Mouse (Mus musculus) intestine, embryonic 14.5 days (tissue): ENCODE measurements around the gene Pola2. TPM values are rescaled to one million over a fixed set of nuclear protein-coding genes. Genes with fewer than 3 reads are reported as not detected.

Source experiments
- ATAC-seq: fragments of 200-750 bp; cut with Nextera tagmentation; replicated peaks from 2 replicates; pipeline ENCODE4 v1.8.0; 2017; ENCODE audit warnings: low read depth, moderate number of reproducible peaks, moderate TSS enrichment, moderate library complexity; ENCODE audit not compliant: low FRiP score, low TSS enrichment
- DNase-seq: peaks from one replicate; pipeline ENCODE4 v3.0.0-alpha.2; 2018; ENCODE audit warnings: low spot score
- H3K27ac ChIP-seq: fragments of 300-500 bp; sonication (generic); 2 replicates; pipeline ENCODE4 v1.5.1; 2014; ENCODE audit warnings: low read depth, mild to moderate bottlenecking, control low read depth
- H3K27me3 ChIP-seq: fragments of 300-500 bp; sonication (generic); replicated peaks from 2 replicates; pipeline ENCODE4 v1.6.1; 2014; ENCODE audit warnings: low read length, control low read depth; ENCODE audit not compliant: control insufficient read depth, insufficient read depth
- H3K36me3 ChIP-seq: fragments of 300-500 bp; sonication (generic); 2 replicates; pipeline ENCODE4 v1.6.1; 2014; ENCODE audit warnings: low read length, control low read depth; ENCODE audit not compliant: control insufficient read depth, insufficient read depth
- H3K4me1 ChIP-seq: fragments of 300-500 bp; sonication (generic); replicated peaks from 2 replicates; pipeline ENCODE4 v1.6.1; 2014; ENCODE audit warnings: low read length, control low read depth, mixed read lengths; ENCODE audit not compliant: control insufficient read depth, insufficient read depth
- H3K4me2 ChIP-seq: fragments of 300-500 bp; sonication (generic); 2 replicates; pipeline ENCODE4 v1.6.1; 2014; ENCODE audit warnings: low read length
- H3K4me3 ChIP-seq: fragments of 300-500 bp; sonication (generic); 2 replicates; pipeline ENCODE4 v1.5.1; 2014; ENCODE audit warnings: low read depth, low read length, control low read depth, mixed read lengths
- H3K9ac ChIP-seq: fragments of 300-500 bp; sonication (generic); 2 replicates; pipeline ENCODE4 v1.6.1; 2014; ENCODE audit warnings: mild to moderate bottlenecking, low read length
- H3K9me3 ChIP-seq: fragments of 300-500 bp; sonication (generic); 2 replicates; pipeline ENCODE4 v1.6.1; 2016; ENCODE audit warnings: low read length, control low read depth; ENCODE audit not compliant: control insufficient read depth
- WGBS: fragments of 180-500 bp; shearing (Covaris S2); extraction: QIAGEN DNeasy Blood & Tissue Kit; methylation state at CpG from one replicate; pipeline ENCODE4 v1.1.7; 2014; 5-methylcytosine and 5-hydroxymethylcytosine counted together
- polyA plus RNA-seq: library from polyadenylated mRNA; unstranded; fragments of >200 nt; fragmentation: Nextera tagmentation; extraction: Ambion mirVana; gene quantifications from 2 replicates; pipeline ENCODE4 v1.2.1, GENCODE M21; 2014

The Pola2 gene
- polyA plus RNA-seq, 1 experiment from 2014 or later, result 84.4 TPM

- Histone ChIP-seq H3K9me3 (no peaks in the 10 kb centered on the region), H3K4me1 (peaks cover 19% of the 10 kb centered on the region), H3K27ac (no peak overlapping the region), H3K4me3 (no peak overlapping the region), H3K36me3 (peaks cover 29% of the 10 kb centered on the region), H3K27me3 (no peaks in the 10 kb centered on the region), H3K4me2 (no peak overlapping the region), H3K9ac (no peak overlapping the region)
- ATAC-seq (no peak), DNase-seq (no peak)
- whole genome bisulfite sequencing, result 86% methylated on average over 6 of the region's 6 CpGs
Observed at GRCm38 (mm10) chr19:5938516-5938915, 25.5 kb downstream of the Pola2 start.

GRCm38 (mm10) chr19:5937836-5938406 lies 26.1 kb downstream of the Pola2 start:
- H3K36me3 ChIP-seq, result peaks cover 26% of the 10 kb centered on the region
- WGBS, result 20% methylated on average over 14 of the region's 14 CpGs
- ATAC-seq (no peak), DNase-seq (no peak)
- no peaks in the 10 kb centered on the region for H3K9me3 ChIP-seq
- H3K27me3 ChIP-seq, result no peaks in the 10 kb centered on the region
- no peak overlapping the region for H3K27ac ChIP-seq
- no peak overlapping the region for H3K9ac ChIP-seq
- no peak overlapping the region for H3K4me3 ChIP-seq
- H3K4me1 ChIP-seq, result peaks cover 19% of the 10 kb centered on the region
- peak overlapping the region; percentile 3; the same call in 1 of the 2 replicates for H3K4me2 ChIP-seq

GRCm38 (mm10) chr19:5937095-5937835 lies 26.7 kb downstream of the Pola2 start:
- DNase-seq (no peak), ATAC-seq (no peak)
- peaks cover 19% of the 10 kb centered on the region for H3K36me3 ChIP-seq
- no peaks in the 10 kb centered on the region for H3K27me3 ChIP-seq
- no peaks in the 10 kb centered on the region for H3K9me3 ChIP-seq
- H3K4me2 ChIP-seq, result no peak overlapping the region
- H3K27ac ChIP-seq, result no peak overlapping the region
- 72% methylated on average over 21 of the region's 21 CpGs for WGBS
- peaks cover 19% of the 10 kb centered on the region for H3K4me1 ChIP-seq
- no peak overlapping the region for H3K9ac ChIP-seq
- no peak overlapping the region for H3K4me3 ChIP-seq

GRCm38 (mm10) chr19:5935691-5936090 lies 28.3 kb downstream of the Pola2 start:
- H3K9ac ChIP-seq, result no peak overlapping the region
- no peaks in the 10 kb centered on the region for H3K27me3 ChIP-seq
- DNase-seq, result no peak
- no peak overlapping the region; the same call in 1 of the 2 replicates for H3K4me2 ChIP-seq
- H3K4me1 ChIP-seq, result peaks cover 19% of the 10 kb centered on the region
- peaks cover 8% of the 10 kb centered on the region; the same call in 1 of the 2 replicates for H3K36me3 ChIP-seq
- H3K27ac ChIP-seq, result no peak overlapping the region
- no peaks in the 10 kb centered on the region for H3K9me3 ChIP-seq
- no peak overlapping the region for H3K4me3 ChIP-seq
- no peak for ATAC-seq
- 60% methylated on average over 5 of the region's 5 CpGs for WGBS

- Histone ChIP-seq H3K4me2 (no peak overlapping the region; the same call in 1 of the 2 replicates), H3K4me3 (no peak overlapping the region)
Observed at GRCm38 (mm10) chr19:5935266-5935665, 28.7 kb downstream of the Pola2 start.

GRCm38 (mm10) chr19:5929634-5930596 lies 34.1 kb downstream of the Pola2 start:
- DNase-seq, result peak; percentile 64
- H3K27ac ChIP-seq, result peak overlapping the region; percentile 10; the same call in 1 of the 2 replicates
- WGBS, result 49% methylated on average over 14 of the region's 14 CpGs
- no peak overlapping the region for H3K9ac ChIP-seq
- H3K4me3 ChIP-seq, result no peak overlapping the region
- H3K4me1 ChIP-seq, result peaks cover 29% of the 10 kb centered on the region
- H3K9me3 ChIP-seq, result no peaks in the 10 kb centered on the region
- no peaks in the 10 kb centered on the region for H3K27me3 ChIP-seq
- H3K36me3 ChIP-seq, result no peaks in the 10 kb centered on the region
- H3K4me2 ChIP-seq, result no peak overlapping the region
- ATAC-seq, result no peak

More at GRCm38 (mm10) chr19:5935266-5935665, 28.7 kb downstream of the Pola2 start:
- ATAC-seq, result 0 out of 2 replicates have a peak, but pooled peaks have one; percentile 51
- WGBS, result 10% methylated on average over 3 of the region's 3 CpGs
- Histone ChIP-seq H3K9me3 (no peaks in the 10 kb centered on the region), H3K27me3 (no peaks in the 10 kb centered on the region), H3K9ac (no peak overlapping the region), H3K36me3 (peaks cover 6% of the 10 kb centered on the region; the same call in 1 of the 2 replicates), H3K4me1 (peaks cover 22% of the 10 kb centered on the region), H3K27ac (peak overlapping the region; percentile 25; the same call in 1 of the 2 replicates)
- peak; percentile 65 for DNase-seq

GRCm38 (mm10) chr19:5928546-5928945 lies 35.5 kb downstream of the Pola2 start:
- no peak overlapping the region for H3K27ac ChIP-seq
- ATAC-seq (no peak), DNase-seq (no peak)
- no peaks in the 10 kb centered on the region for H3K27me3 ChIP-seq
- H3K4me1 ChIP-seq, result peaks cover 31% of the 10 kb centered on the region
- no peaks in the 10 kb centered on the region for H3K9me3 ChIP-seq
- 43% methylated on average over 3 of the region's 3 CpGs for WGBS
- no peak overlapping the region for H3K9ac ChIP-seq
- no peak overlapping the region for H3K4me3 ChIP-seq
- H3K4me2 ChIP-seq, result no peak overlapping the region
- H3K36me3 ChIP-seq, result no peaks in the 10 kb centered on the region

- peaks cover 31% of the 10 kb centered on the region for H3K4me1 ChIP-seq
- no peak overlapping the region for H3K4me3 ChIP-seq
- H3K9me3 ChIP-seq, result no peaks in the 10 kb centered on the region
- WGBS, result 64% methylated on average over 6 of the region's 6 CpGs
- no peaks in the 10 kb centered on the region for H3K27me3 ChIP-seq
- ATAC-seq (no peak), DNase-seq (no peak)
- H3K36me3 ChIP-seq, result no peaks in the 10 kb centered on the region
- no peak overlapping the region for H3K9ac ChIP-seq
- no peak overlapping the region for H3K4me2 ChIP-seq
- H3K27ac ChIP-seq, result no peak overlapping the region
Observed at GRCm38 (mm10) chr19:5928104-5928503, 35.9 kb downstream of the Pola2 start.
